Mouse (Mus musculus): ENCODE measurements at regions not wholly inside any gene's neighbourhood (a gene's known extent, or its start where the extent isn't known, plus 50 kb on each side); places are given as distances from the start of the nearest gene placed in this dataset.

DNA sequence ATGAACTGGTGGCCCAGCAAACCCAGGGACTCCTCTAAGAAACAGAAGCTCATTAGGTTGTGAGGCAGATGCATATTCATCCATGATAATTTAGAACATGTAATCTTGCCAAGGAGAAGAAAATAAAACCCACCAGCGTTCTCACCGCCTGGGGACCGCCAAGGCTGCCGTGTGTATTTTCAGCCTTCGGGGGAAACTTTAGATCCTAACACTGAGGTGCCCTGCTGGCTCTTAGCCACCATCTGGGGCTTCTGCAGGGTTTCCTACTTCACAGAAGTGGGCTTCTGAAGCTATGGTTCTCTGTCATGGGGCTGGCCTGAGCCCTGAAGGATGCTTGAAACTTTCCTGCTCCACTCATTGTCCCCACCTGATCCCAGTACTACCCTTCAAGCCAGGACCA lies 90.8 kb upstream of the Kcng1 start:
- Histone ChIP-seq H3K9me3 (no peaks in the 10 kb centered on the region), H3K9ac (replicated peaks) (no peak overlapping the region), H3K4me1 (no peaks in the 10 kb centered on the region), H3K27ac (replicated peaks) (no peak overlapping the region), H3K4me2 (replicated peaks) (no peak overlapping the region), H3K4me3 (no peak overlapping the region), H3K36me3 (no peaks in the 10 kb centered on the region), H3K27me3 (no peaks in the 10 kb centered on the region)
- ATAC-seq (replicated peaks): no peak
- 87% methylated on average over 5 of the region's 5 CpGs for WGBS

GRCm38 (mm10) chr2:168371245-168371644 lies 89.7 kb upstream of the Kcng1 start:
- ATAC-seq (replicated peaks): no peak
- H3K4me3 ChIP-seq: no peak overlapping the region
- no peak overlapping the region for H3K4me2 ChIP-seq (replicated peaks)
- H3K27me3 ChIP-seq: no peaks in the 10 kb centered on the region
- no peaks in the 10 kb centered on the region for H3K36me3 ChIP-seq
- no peaks in the 10 kb centered on the region for H3K9me3 ChIP-seq
- H3K4me1 ChIP-seq: no peaks in the 10 kb centered on the region
- no peak overlapping the region for H3K27ac ChIP-seq (replicated peaks)
- H3K9ac ChIP-seq (replicated peaks): no peak overlapping the region
- WGBS: 56% methylated on average over 3 of the region's 3 CpGs

DNA sequence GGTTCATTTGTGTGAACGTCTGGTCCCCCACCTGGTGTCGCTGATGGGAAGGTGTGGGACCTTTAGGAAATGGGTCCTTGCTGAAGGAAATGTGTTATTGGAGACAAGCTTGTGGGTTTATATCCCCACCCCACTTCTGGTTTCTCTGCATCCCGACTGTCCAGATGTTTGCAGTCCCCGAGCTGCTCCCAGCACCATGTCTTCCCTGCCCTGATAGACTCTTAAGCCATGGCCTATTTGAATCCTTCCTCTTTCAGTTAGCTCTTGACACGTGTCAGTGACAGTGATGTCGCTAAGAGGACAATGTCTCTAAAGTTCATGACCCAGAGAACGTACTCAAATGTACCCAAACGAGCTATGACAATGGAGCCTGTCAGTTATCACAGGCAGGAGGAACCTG lies 77.7 kb upstream of the Kcng1 start:
- no peaks in the 10 kb centered on the region for H3K9me3 ChIP-seq
- ATAC-seq (replicated peaks): no peak

DNA sequence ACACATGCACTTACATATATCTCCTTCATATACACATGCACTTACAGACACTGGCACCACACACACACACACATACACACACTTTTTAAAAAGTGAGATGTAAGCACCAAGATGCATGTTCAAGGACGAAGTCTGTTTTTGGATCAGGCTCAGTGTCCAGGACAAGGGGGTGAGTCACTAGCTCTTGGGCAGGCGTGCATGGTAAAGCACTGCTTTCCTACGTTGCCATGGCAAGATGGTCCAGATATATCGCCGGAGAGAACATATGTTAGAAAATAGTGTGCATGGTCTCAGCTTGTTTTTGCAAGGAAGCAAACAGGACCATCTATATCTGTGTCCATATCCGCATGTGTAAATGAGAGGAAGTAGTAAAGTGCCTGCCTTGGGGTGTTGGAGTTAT lies 77.0 kb upstream of the Kcng1 start:
- 82% methylated on average over 6 of the region's 6 CpGs for WGBS

More for the DNA sequence above, 77.7 kb upstream of the Kcng1 start:
- H3K27ac ChIP-seq (replicated peaks): no peak overlapping the region
- 63% methylated on average over 8 of the region's 8 CpGs for WGBS
- H3K4me3 ChIP-seq: no peak overlapping the region
- H3K4me2 ChIP-seq (replicated peaks): no peak overlapping the region
- H3K9ac ChIP-seq (replicated peaks): no peak overlapping the region
- H3K4me1 ChIP-seq: peaks cover 5% of the 10 kb centered on the region; the same call in 1 of the 2 replicates
- no peaks in the 10 kb centered on the region for H3K27me3 ChIP-seq
- H3K36me3 ChIP-seq: no peaks in the 10 kb centered on the region

DNA sequence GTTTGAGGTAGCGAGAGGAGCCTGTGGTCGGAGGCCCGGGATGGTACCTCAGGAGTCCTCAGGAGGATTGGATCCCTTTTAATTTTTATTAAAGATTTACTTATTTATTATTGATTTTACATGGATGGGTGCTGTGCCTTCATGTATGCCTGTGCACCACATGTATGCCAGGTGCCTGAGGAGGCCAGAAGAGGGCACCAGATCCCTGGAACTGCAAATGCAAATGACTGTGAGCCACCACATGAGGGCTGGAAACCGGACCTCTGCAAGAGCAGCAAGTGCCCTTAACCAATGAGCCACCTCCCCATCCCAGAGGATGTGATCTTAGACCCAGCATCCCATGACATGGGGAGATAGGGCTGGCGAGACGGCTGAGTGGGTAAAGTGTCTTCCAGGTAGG lies 76.3 kb upstream of the Kcng1 start:
- ATAC-seq (replicated peaks): no peak
- H3K4me3 ChIP-seq: no peak overlapping the region
- WGBS: 82% methylated on average over 6 of the region's 6 CpGs

More for the DNA sequence above, 77.0 kb upstream of the Kcng1 start:
- Histone ChIP-seq H3K4me2 (replicated peaks) (no peak overlapping the region), H3K27me3 (no peaks in the 10 kb centered on the region), H3K4me3 (no peak overlapping the region), H3K9me3 (no peaks in the 10 kb centered on the region), H3K4me1 (peaks cover 5% of the 10 kb centered on the region; the same call in 1 of the 2 replicates), H3K36me3 (no peaks in the 10 kb centered on the region), H3K9ac (replicated peaks) (no peak overlapping the region), H3K27ac (replicated peaks) (no peak overlapping the region)
- no peak for ATAC-seq (replicated peaks)

GRCm38 (mm10) chr2:168354397-168354796 lies 72.9 kb upstream of the Kcng1 start:
- Histone ChIP-seq H3K4me1 (peaks cover 16% of the 10 kb centered on the region), H3K4me3 (no peak overlapping the region), H3K27me3 (no peaks in the 10 kb centered on the region), H3K27ac (replicated peaks) (no peak overlapping the region), H3K9me3 (no peaks in the 10 kb centered on the region), H3K4me2 (replicated peaks) (no peak overlapping the region), H3K36me3 (no peaks in the 10 kb centered on the region), H3K9ac (replicated peaks) (no peak overlapping the region)
- 58% methylated on average over 10 of the region's 10 CpGs for WGBS
- no peak for ATAC-seq (replicated peaks)

More for the DNA sequence above, 76.3 kb upstream of the Kcng1 start:
- H3K36me3 ChIP-seq: no peaks in the 10 kb centered on the region
- H3K9me3 ChIP-seq: no peaks in the 10 kb centered on the region
- no peak overlapping the region for H3K4me2 ChIP-seq (replicated peaks)
- no peaks in the 10 kb centered on the region for H3K27me3 ChIP-seq
- no peak overlapping the region for H3K27ac ChIP-seq (replicated peaks)
- H3K4me1 ChIP-seq: peaks cover 8% of the 10 kb centered on the region
- no peak overlapping the region for H3K9ac ChIP-seq (replicated peaks)

DNA sequence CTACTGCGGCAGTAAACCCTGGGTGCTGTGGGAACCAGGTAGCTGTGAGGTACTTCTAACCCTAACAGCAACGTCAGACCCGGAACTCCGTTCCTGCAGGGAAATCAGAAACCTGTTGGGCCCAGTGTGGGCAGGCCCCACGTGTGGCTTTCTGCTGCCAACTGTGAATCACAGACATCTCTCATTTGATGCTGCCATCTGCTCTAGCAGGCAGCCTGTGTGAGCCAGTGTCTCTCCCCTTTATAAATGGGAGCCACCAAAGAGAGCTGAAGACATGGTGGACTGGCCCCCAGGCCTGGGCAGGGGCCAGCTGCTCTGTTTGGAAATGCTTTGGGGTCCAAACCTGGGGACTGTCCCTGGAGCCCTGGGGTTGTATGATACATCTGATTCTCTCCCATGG lies 71.1 kb upstream of the Kcng1 start:
- H3K9me3 ChIP-seq: no peaks in the 10 kb centered on the region
- WGBS: 60% methylated on average over 5 of the region's 5 CpGs
- peak overlapping the region; percentile 76 for H3K27ac ChIP-seq (replicated peaks)

DNA sequence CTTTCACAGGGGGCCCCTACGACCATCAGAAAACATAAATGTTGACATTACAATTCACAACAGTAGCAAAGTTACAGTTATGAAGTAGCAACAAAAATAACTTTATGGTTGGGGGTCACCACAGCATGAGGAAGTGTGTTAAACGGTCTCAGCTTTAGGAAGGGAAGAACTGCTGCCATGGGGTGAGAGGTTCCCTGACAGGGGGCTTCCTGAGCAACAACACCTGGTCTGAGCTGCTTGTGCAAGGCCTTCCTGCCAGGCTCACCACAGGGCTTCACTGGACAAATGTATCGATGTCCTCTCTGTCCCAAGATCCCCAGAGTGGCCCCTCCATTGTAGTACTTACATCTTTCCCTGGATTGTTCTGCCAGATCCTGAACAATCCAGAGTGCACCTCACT lies 70.7 kb upstream of the Kcng1 start:
- Histone ChIP-seq H3K27me3 (peaks cover 6% of the 10 kb centered on the region; the same call in 1 of the 2 replicates), H3K4me3 (no peak overlapping the region), H3K9ac (replicated peaks) (no peak overlapping the region), H3K9me3 (no peaks in the 10 kb centered on the region), H3K27ac (replicated peaks) (peak overlapping the region; percentile 76), H3K4me1 (peaks cover 16% of the 10 kb centered on the region), H3K4me2 (replicated peaks) (no peak overlapping the region), H3K36me3 (no peaks in the 10 kb centered on the region)
- 76% methylated on average over 3 of the region's 3 CpGs for WGBS
- no peak for ATAC-seq (replicated peaks)

More for the DNA sequence above, 71.1 kb upstream of the Kcng1 start:
- no peak overlapping the region for H3K4me3 ChIP-seq
- peaks cover 16% of the 10 kb centered on the region for H3K4me1 ChIP-seq
- H3K9ac ChIP-seq (replicated peaks): no peak overlapping the region
- H3K4me2 ChIP-seq (replicated peaks): no peak overlapping the region
- H3K27me3 ChIP-seq: peaks cover 1% of the 10 kb centered on the region; the same call in 1 of the 2 replicates
- H3K36me3 ChIP-seq: no peaks in the 10 kb centered on the region
- ATAC-seq (replicated peaks): peak; percentile 81

GRCm38 (mm10) chr2:168345384-168345783 lies 63.8 kb upstream of the Kcng1 start:
- Histone ChIP-seq H3K4me3 (no peak overlapping the region), H3K36me3 (no peaks in the 10 kb centered on the region), H3K9me3 (no peaks in the 10 kb centered on the region), H3K9ac (replicated peaks) (no peak overlapping the region), H3K4me1 (peaks cover 30% of the 10 kb centered on the region), H3K4me2 (replicated peaks) (no peak overlapping the region), H3K27me3 (peaks cover 11% of the 10 kb centered on the region; the same call in 1 of the 2 replicates), H3K27ac (replicated peaks) (no peak overlapping the region)
- 89% methylated on average over 5 of the region's 5 CpGs for WGBS
- no peak for ATAC-seq (replicated peaks)

GRCm38 (mm10) chr2:168343705-168344104 lies 62.2 kb upstream of the Kcng1 start:
- Histone ChIP-seq H3K9me3 (no peaks in the 10 kb centered on the region), H3K36me3 (no peaks in the 10 kb centered on the region), H3K4me1 (peaks cover 41% of the 10 kb centered on the region), H3K4me2 (replicated peaks) (no peak overlapping the region), H3K27me3 (peaks cover 11% of the 10 kb centered on the region; the same call in 1 of the 2 replicates), H3K4me3 (no peak overlapping the region), H3K27ac (replicated peaks) (peak overlapping the region; percentile 91), H3K9ac (replicated peaks) (peak overlapping the region; percentile 5; the same call in 1 of the 2 replicates)
- WGBS: 7% methylated on average over 7 of the region's 7 CpGs
- ATAC-seq (replicated peaks): peak; percentile 95

- Histone ChIP-seq H3K27me3 (no peaks in the 10 kb centered on the region), H3K27ac (replicated peaks) (peak overlapping the region; percentile 79), H3K4me2 (replicated peaks) (no peak overlapping the region), H3K4me3 (no peak overlapping the region), H3K36me3 (no peaks in the 10 kb centered on the region), H3K9me3 (no peaks in the 10 kb centered on the region), H3K9ac (replicated peaks) (no peak overlapping the region), H3K4me1 (peaks cover 45% of the 10 kb centered on the region)
- WGBS: 37% methylated on average over 6 of the region's 6 CpGs
- no peak for ATAC-seq (replicated peaks)
These were observed 57.3 kb upstream of the Kcng1 start for GRCm38 (mm10) chr2:168338819-168339218.

GRCm38 (mm10) chr2:168338382-168338781 lies 56.8 kb upstream of the Kcng1 start:
- ATAC-seq (replicated peaks): peak; percentile 10; the same call in 1 of the 2 replicates
- WGBS: 38% methylated on average over 4 of the region's 4 CpGs

DNA sequence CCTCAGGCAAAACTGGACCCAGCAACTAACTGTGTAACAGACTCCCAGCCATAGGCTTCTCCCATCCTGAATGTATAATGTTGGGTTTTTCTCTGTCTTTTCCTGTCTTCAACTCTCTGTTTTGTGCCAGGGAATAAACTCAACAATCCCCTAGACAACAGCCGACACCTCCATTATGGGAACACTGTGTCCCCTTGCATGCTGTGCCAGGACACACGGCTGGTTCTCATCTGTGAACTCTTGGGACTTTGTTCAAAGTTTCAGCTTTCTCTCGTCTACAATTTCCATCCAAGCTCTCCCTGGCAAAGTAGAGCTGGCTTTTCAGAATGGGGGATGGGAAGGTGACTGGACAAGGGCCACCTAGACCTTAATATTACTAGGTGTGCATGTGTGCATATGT lies 56.1 kb upstream of the Kcng1 start:
- Histone ChIP-seq H3K4me2 (replicated peaks) (no peak overlapping the region), H3K27ac (replicated peaks) (no peak overlapping the region), H3K4me3 (no peak overlapping the region), H3K36me3 (no peaks in the 10 kb centered on the region), H3K4me1 (peaks cover 39% of the 10 kb centered on the region), H3K9ac (replicated peaks) (no peak overlapping the region), H3K9me3 (no peaks in the 10 kb centered on the region), H3K27me3 (no peaks in the 10 kb centered on the region)
- WGBS: 67% methylated on average over 3 of the region's 3 CpGs
- ATAC-seq (replicated peaks): no peak

More at GRCm38 (mm10) chr2:168338382-168338781, 56.8 kb upstream of the Kcng1 start:
- Histone ChIP-seq H3K36me3 (no peaks in the 10 kb centered on the region), H3K9me3 (no peaks in the 10 kb centered on the region), H3K4me2 (replicated peaks) (no peak overlapping the region), H3K27me3 (no peaks in the 10 kb centered on the region), H3K9ac (replicated peaks) (no peak overlapping the region), H3K4me1 (peaks cover 45% of the 10 kb centered on the region), H3K4me3 (no peak overlapping the region), H3K27ac (replicated peaks) (peak overlapping the region; percentile 79)

Measured in forebrain, embryonic 15.5 days (tissue).